Mouse (Mus musculus): Measurements from ENCODE around the gene Rab31. TPM values are rescaled to one million over a fixed set of nuclear protein-coding genes. Genes with fewer than 3 reads are reported as not detected.
A peak's percentile ranks its signal among the peaks of the same experiment; 100 is the strongest.

Rab31 gene
- polyA plus RNA-seq, 1 experiment from 2014 or later, result 88.8 TPM

- Histone ChIP-seq H3K4me3 (ENCODE audit: low read depth, low read length) (no peak overlapping the region), H3K36me3 (ENCODE audit: control insufficient read depth, insufficient read depth, low read length) (no peaks in the 10 kb centered on the region), H3K27ac (ENCODE audit: low read depth, low read length) (no peak overlapping the region), H3K4me2 (ENCODE audit: low read length) (no peak overlapping the region), H3K4me1 (ENCODE audit: control insufficient read depth, insufficient read depth, low read length) (peaks cover 8% of the 10 kb centered on the region; the same call in 1 of the 2 replicates), H3K27me3 (replicated peaks; ENCODE audit: control insufficient read depth, insufficient read depth, low read length) (no peaks in the 10 kb centered on the region), H3K9ac (ENCODE audit: low read length) (no peak overlapping the region), H3K9me3 (replicated peaks; ENCODE audit: control insufficient read depth, low read length) (no peaks in the 10 kb centered on the region)
- WGBS, result 84% methylated on average over 7 of the region's 7 CpGs
- DNase-seq (ENCODE audit: low spot score) (no peak), ATAC-seq (no peak)
Observed at GRCm38 (mm10) chr17:65774439-65774838, 1.9 kb upstream of the Rab31 start.

- Histone ChIP-seq H3K4me1 (ENCODE audit: control insufficient read depth, insufficient read depth, low read length) (peaks cover 16% of the 10 kb centered on the region), H3K36me3 (ENCODE audit: control insufficient read depth, insufficient read depth, low read length) (no peaks in the 10 kb centered on the region), H3K27me3 (replicated peaks; ENCODE audit: control insufficient read depth, insufficient read depth, low read length) (no peaks in the 10 kb centered on the region), H3K9me3 (replicated peaks; ENCODE audit: control insufficient read depth, low read length) (no peaks in the 10 kb centered on the region), H3K9ac (ENCODE audit: low read length) (no peak overlapping the region), H3K27ac (ENCODE audit: low read depth, low read length) (no peak overlapping the region), H3K4me3 (ENCODE audit: low read depth, low read length) (no peak overlapping the region), H3K4me2 (ENCODE audit: low read length) (no peak overlapping the region)
- ATAC-seq, result no peak
- 65% methylated on average over 4 of the region's 4 CpGs for WGBS
- peak; percentile 17 for DNase-seq (ENCODE audit: low spot score)
Observed at GRCm38 (mm10) chr17:65773617-65774016, 1.1 kb upstream of the Rab31 start.

GRCm38 (mm10) chr17:65770982-65771915, 1.3 kb downstream of the Rab31 start:
- Histone ChIP-seq H3K4me2 (ENCODE audit: low read length) (peak overlapping the region; percentile 83), H3K9ac (ENCODE audit: low read length) (peak overlapping the region; percentile 90), H3K4me3 (ENCODE audit: low read depth, low read length) (peak overlapping the region; percentile 73), H3K9me3 (replicated peaks; ENCODE audit: control insufficient read depth, low read length) (no peaks in the 10 kb centered on the region), H3K36me3 (ENCODE audit: control insufficient read depth, insufficient read depth, low read length) (no peaks in the 10 kb centered on the region), H3K27ac (ENCODE audit: low read depth, low read length) (no peak overlapping the region), H3K27me3 (replicated peaks; ENCODE audit: control insufficient read depth, insufficient read depth, low read length) (no peaks in the 10 kb centered on the region), H3K4me1 (ENCODE audit: control insufficient read depth, insufficient read depth, low read length) (peaks cover 18% of the 10 kb centered on the region)
- DNase-seq (ENCODE audit: low spot score) (peak; percentile 26), ATAC-seq (peak; percentile 3; the same call in 1 of the 2 replicates)
- WGBS, result 19% methylated on average over 17 of the region's 17 CpGs

GRCm38 (mm10) chr17:65768486-65768885, 4.1 kb downstream of the Rab31 start:
- Histone ChIP-seq H3K4me1 (ENCODE audit: control insufficient read depth, insufficient read depth, low read length) (peaks cover 18% of the 10 kb centered on the region), H3K36me3 (ENCODE audit: control insufficient read depth, insufficient read depth, low read length) (0 out of 2 replicates have a peak, but pooled peaks cover under 1% of the 10 kb centered on the region), H3K27ac (ENCODE audit: low read depth, low read length) (no peak overlapping the region), H3K4me3 (ENCODE audit: low read depth, low read length) (no peak overlapping the region), H3K4me2 (ENCODE audit: low read length) (no peak overlapping the region), H3K9me3 (replicated peaks; ENCODE audit: control insufficient read depth, low read length) (no peaks in the 10 kb centered on the region), H3K27me3 (replicated peaks; ENCODE audit: control insufficient read depth, insufficient read depth, low read length) (no peaks in the 10 kb centered on the region), H3K9ac (ENCODE audit: low read length) (no peak overlapping the region)
- DNase-seq (ENCODE audit: low spot score) (peak; percentile 49), ATAC-seq (no peak)
- 73% methylated on average over 5 of the region's 5 CpGs for WGBS

- no peak overlapping the region for H3K4me2 ChIP-seq (ENCODE audit: low read length)
- 96% methylated on average over 14 of the region's 14 CpGs for WGBS
Observed at GRCm38 (mm10) chr17:65763221-65763620, 9.3 kb downstream of the Rab31 start.

GRCm38 (mm10) chr17:65757150-65757549, 15.4 kb downstream of the Rab31 start:
- H3K27me3 ChIP-seq (replicated peaks; ENCODE audit: control insufficient read depth, insufficient read depth, low read length), result no peaks in the 10 kb centered on the region
- H3K9me3 ChIP-seq (replicated peaks; ENCODE audit: control insufficient read depth, low read length), result no peaks in the 10 kb centered on the region; the same call in 1 of the 2 replicates
- 52% methylated on average over 6 of the region's 6 CpGs for WGBS
- no peak overlapping the region for H3K4me3 ChIP-seq (ENCODE audit: low read depth, low read length)
- ATAC-seq, result no peak
- H3K27ac ChIP-seq (ENCODE audit: low read depth, low read length), result no peak overlapping the region
- H3K9ac ChIP-seq (ENCODE audit: low read length), result no peak overlapping the region
- H3K36me3 ChIP-seq (ENCODE audit: control insufficient read depth, insufficient read depth, low read length), result no peaks in the 10 kb centered on the region
- DNase-seq (ENCODE audit: low spot score), result peak; percentile 49
- no peaks in the 10 kb centered on the region for H3K4me1 ChIP-seq (ENCODE audit: control insufficient read depth, insufficient read depth, low read length)
- no peak overlapping the region for H3K4me2 ChIP-seq (ENCODE audit: low read length)

More at GRCm38 (mm10) chr17:65763221-65763620, 9.3 kb downstream of the Rab31 start:
- Histone ChIP-seq H3K36me3 (ENCODE audit: control insufficient read depth, insufficient read depth, low read length) (peaks cover 5% of the 10 kb centered on the region; the same call in 1 of the 2 replicates), H3K27ac (ENCODE audit: low read depth, low read length) (no peak overlapping the region), H3K9ac (ENCODE audit: low read length) (no peak overlapping the region), H3K4me1 (ENCODE audit: control insufficient read depth, insufficient read depth, low read length) (no peaks in the 10 kb centered on the region), H3K27me3 (replicated peaks; ENCODE audit: control insufficient read depth, insufficient read depth, low read length) (no peaks in the 10 kb centered on the region), H3K9me3 (replicated peaks; ENCODE audit: control insufficient read depth, low read length) (no peaks in the 10 kb centered on the region), H3K4me3 (ENCODE audit: low read depth, low read length) (no peak overlapping the region)
- ATAC-seq (no peak), DNase-seq (ENCODE audit: low spot score) (no peak)

GRCm38 (mm10) chr17:65755857-65756256, 16.7 kb downstream of the Rab31 start:
- H3K27me3 ChIP-seq (replicated peaks; ENCODE audit: control insufficient read depth, insufficient read depth, low read length), result no peaks in the 10 kb centered on the region
- H3K27ac ChIP-seq (ENCODE audit: low read depth, low read length), result no peak overlapping the region
- 94% methylated on average over 3 of the region's 3 CpGs for WGBS
- H3K4me1 ChIP-seq (ENCODE audit: control insufficient read depth, insufficient read depth, low read length), result no peaks in the 10 kb centered on the region
- H3K36me3 ChIP-seq (ENCODE audit: control insufficient read depth, insufficient read depth, low read length), result no peaks in the 10 kb centered on the region
- DNase-seq (ENCODE audit: low spot score), result no peak
- H3K9me3 ChIP-seq (replicated peaks; ENCODE audit: control insufficient read depth, low read length), result no peaks in the 10 kb centered on the region; the same call in 1 of the 2 replicates
- H3K4me2 ChIP-seq (ENCODE audit: low read length), result no peak overlapping the region
- no peak overlapping the region for H3K9ac ChIP-seq (ENCODE audit: low read length)
- H3K4me3 ChIP-seq (ENCODE audit: low read depth, low read length), result no peak overlapping the region
- no peak for ATAC-seq

- Histone ChIP-seq H3K36me3 (ENCODE audit: control insufficient read depth, insufficient read depth, low read length) (no peaks in the 10 kb centered on the region), H3K4me2 (ENCODE audit: low read length) (no peak overlapping the region), H3K4me3 (ENCODE audit: low read depth, low read length) (no peak overlapping the region), H3K4me1 (ENCODE audit: control insufficient read depth, insufficient read depth, low read length) (no peaks in the 10 kb centered on the region), H3K27ac (ENCODE audit: low read depth, low read length) (no peak overlapping the region), H3K9me3 (replicated peaks; ENCODE audit: control insufficient read depth, low read length) (peaks cover 4% of the 10 kb centered on the region; the same call in 1 of the 2 replicates), H3K27me3 (replicated peaks; ENCODE audit: control insufficient read depth, insufficient read depth, low read length) (no peaks in the 10 kb centered on the region), H3K9ac (ENCODE audit: low read length) (no peak overlapping the region)
- no peak for DNase-seq (ENCODE audit: low spot score)
- 94% methylated on average over 6 of the region's 6 CpGs for WGBS
- ATAC-seq, result no peak
Observed at GRCm38 (mm10) chr17:65753130-65753529, 19.4 kb downstream of the Rab31 start.

GRCm38 (mm10) chr17:65750301-65750700, 22.3 kb downstream of the Rab31 start:
- no peak for DNase-seq (ENCODE audit: low spot score)
- Histone ChIP-seq H3K27me3 (replicated peaks; ENCODE audit: control insufficient read depth, insufficient read depth, low read length) (no peaks in the 10 kb centered on the region), H3K27ac (ENCODE audit: low read depth, low read length) (no peak overlapping the region), H3K36me3 (ENCODE audit: control insufficient read depth, insufficient read depth, low read length) (no peaks in the 10 kb centered on the region), H3K9ac (ENCODE audit: low read length) (no peak overlapping the region), H3K4me2 (ENCODE audit: low read length) (no peak overlapping the region), H3K4me3 (ENCODE audit: low read depth, low read length) (no peak overlapping the region), H3K4me1 (ENCODE audit: control insufficient read depth, insufficient read depth, low read length) (no peaks in the 10 kb centered on the region), H3K9me3 (replicated peaks; ENCODE audit: control insufficient read depth, low read length) (peaks cover 4% of the 10 kb centered on the region; the same call in 1 of the 2 replicates)
- no peak for ATAC-seq
